ENCODE assay signal across 8 mouse cellular contexts in genomic region chr3:144616654-144617425, GRCm38 (mm10). TPM values are rescaled to one million over a fixed set of nuclear protein-coding genes. Genes with fewer than 3 reads are reported as not detected.
A peak's percentile ranks its signal among the peaks of the same experiment; 100 is the strongest.
DNase-seq lines count a peak whose midpoint lies in the region; ATAC-seq and TF ChIP-seq lines count a peak whose summit lies in the region.

No protein-coding gene starts in this region.

- ATAC-seq in hindbrain, postnatal 0 days = peak; percentile 96

- peak overlapping the region; percentile 83 for H3K27ac ChIP-seq in gastrocnemius, adult 2 months
- no peak overlapping the region for H3K27ac ChIP-seq in hindbrain, postnatal 0 days

- peak; percentile 74 for DNase-seq in ZHBTc4 (ENCODE audit: low read depth, low spot score)
- DNase-seq in cerebellum, postnatal 4 days (ENCODE audit: low spot score in 2 of 2) = peak; percentile 75 to 82
- peak; percentile 91 for DNase-seq in gastrocnemius, adult 2 months
- peak; percentile 94 for DNase-seq in hindbrain, postnatal 0 days (ENCODE audit: low spot score)
- peak; percentile 87 to 94 for DNase-seq in left cerebral cortex, adult 18-20 months (ENCODE audit: low spot score in 2 of 2)
- peak; percentile 85 to 86 for DNase-seq in lung, postnatal 4 days
- peak; percentile 80 for DNase-seq in retina, postnatal 7 days (ENCODE audit: low read depth, low spot score)
- peak; percentile 52 to 70 for DNase-seq in urinary bladder, adult 18-20 months (ENCODE audit: low spot score in 2 of 2)

- H3K9me3 ChIP-seq in hindbrain, postnatal 0 days (ENCODE audit: low read length) = no peaks in the 10 kb centered on the region

- WGBS in hindbrain, postnatal 0 days = 47% methylated on average over 8 of the region's 8 CpGs

- H3K4me2 ChIP-seq in hindbrain, postnatal 0 days (ENCODE audit: low read depth, low read length) = no peak overlapping the region

- peak; percentile 97; the same call in 1 of the 2 replicates for TF ChIP-seq CTCF in gastrocnemius, adult 2 months (IDR thresholded peaks at IDR 0.05)
- TF ChIP-seq CTCF in hindbrain, postnatal 0 days (IDR thresholded peaks at IDR 0.05; ENCODE audit: low read depth) = peak; percentile 97

- H3K4me3 ChIP-seq in gastrocnemius, adult 2 months = peak overlapping the region; percentile 52
- no peak overlapping the region for H3K4me3 ChIP-seq in hindbrain, postnatal 0 days (ENCODE audit: low read length)

- intact Hi-C loops in gastrocnemius, adult 2 months (cut with DNase I) = loop anchor here (1.0 to 5.0 kb wide), 4 partner anchors 26 to 164 kb away; partner anchors contain the start of genes Hs2st1 and Selenof

- H3K4me1 ChIP-seq in hindbrain, postnatal 0 days (ENCODE audit: insufficient read depth, low read length) = no peaks in the 10 kb centered on the region

- H3K36me3 ChIP-seq in hindbrain, postnatal 0 days (ENCODE audit: insufficient read depth, low read length) = no peaks in the 10 kb centered on the region

- no peaks in the 10 kb centered on the region for H3K27me3 ChIP-seq in hindbrain, postnatal 0 days (ENCODE audit: insufficient read depth, low read length)

- no peak overlapping the region for H3K9ac ChIP-seq in hindbrain, postnatal 0 days (replicated peaks; ENCODE audit: low read length)

RNA-seq across cellular contexts. Expression of gene Selenof, which starts 46.7 kb away (rescaled TPM):
- 100 to 1,000 TPM; 115 to 122 TPM for total RNA-seq in gastrocnemius, adult 2 months (2021)
- total RNA-seq in hindbrain, postnatal 0 days (2014; rRNA removed) = 210 and 211 TPM in 2 replicates
- 686 and 693 TPM in 2 replicates for polyA plus RNA-seq in hindbrain, postnatal 0 days (2015; fragmentation: Nextera tagmentation; extraction: Ambion mirVana)
- 100 to 1,000 TPM; 212 TPM for total RNA-seq in left cerebral cortex, adult 18-20 months (2021)

RNA-seq across cellular contexts. Expression of gene Hs2st1, which starts 46.9 kb away (rescaled TPM):
- total RNA-seq in gastrocnemius, adult 2 months (2021) = 10 to 100 TPM; 12.8 to 14.8 TPM
- total RNA-seq in hindbrain, postnatal 0 days (2014; rRNA removed) = 38.8 and 39.2 TPM in 2 replicates
- polyA plus RNA-seq in hindbrain, postnatal 0 days (2015; fragmentation: Nextera tagmentation; extraction: Ambion mirVana) = 11.0 and 11.1 TPM in 2 replicates
- total RNA-seq in left cerebral cortex, adult 18-20 months (2021) = 10 to 100 TPM; 50.8 to 51.1 TPM
